Mouse (Mus musculus) erythroid progenitor cell, adult 5-6 weeks (primary cell): ENCODE results near the gene Lag3. TPM values are rescaled to one million over a fixed set of nuclear protein-coding genes. Genes with fewer than 3 reads are reported as not detected.
A peak's percentile ranks its signal among the peaks of the same experiment; 100 is the strongest.

Source experiments
- ATAC-seq: replicated peaks from 2 replicates; pipeline ENCODE4 v1.8.0; 2016; ENCODE audit warnings: moderate number of reproducible peaks, mild to moderate bottlenecking, moderate TSS enrichment, inconsistent platforms; ENCODE audit not compliant: poor library complexity, low FRiP score, severe bottlenecking
- total RNA-seq, 2 experiments: library from RNA; stranded (forward) in 1 of 2; stranded (reverse) in 1 of 2; fragments of 150-400 nt in 1 of 2; fragments of 186-747, 209-891 nt in 1 of 2; gene quantifications; 2 replicates each; pipeline versions ENCODE4 v1.2.3 to v1.2.4; 2015 to 2017; ENCODE audit warnings: low replicate concordance in 2 of 2

Lag3 gene
- total RNA-seq (2015; ENCODE audit: low replicate concordance) (1.8 TPM in 1 of 2 replicates, not detected in the other), total RNA-seq (2017; ENCODE audit: low replicate concordance) (0.90 TPM in 1 of 2 replicates, not detected in the other)

DNA sequence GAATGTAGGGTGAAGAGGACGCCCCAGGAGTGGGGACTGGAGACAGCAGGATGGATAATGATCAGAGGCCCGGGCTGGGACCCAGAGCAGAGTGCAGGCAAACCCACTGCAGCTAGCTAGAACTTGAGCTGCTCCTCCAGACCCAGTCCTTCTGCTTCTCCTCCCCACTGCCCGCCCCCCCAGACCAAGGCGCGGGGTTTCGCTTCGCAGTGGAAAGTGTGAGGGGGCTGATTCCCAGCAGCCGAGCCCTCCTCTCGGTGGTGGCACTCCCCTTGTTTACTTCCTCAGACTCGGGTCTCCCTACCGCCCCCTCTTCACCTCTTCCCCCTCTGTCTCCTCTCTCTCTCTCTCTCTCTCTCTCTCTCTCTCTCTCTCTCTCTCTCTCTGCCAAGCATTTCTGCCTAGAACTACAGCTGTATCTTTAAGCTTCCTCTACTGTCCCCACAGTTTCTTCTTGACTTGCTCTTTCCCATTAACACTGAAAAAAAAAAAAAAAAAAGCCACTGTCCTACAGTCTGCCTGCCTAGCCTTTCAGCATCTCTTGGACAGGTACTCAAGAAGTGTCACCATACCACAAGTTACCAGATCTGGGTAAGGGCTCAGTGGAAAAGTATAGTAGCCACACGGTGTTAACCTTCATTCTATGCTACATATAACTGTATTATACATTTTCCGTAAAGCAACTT, at the start of gene Lag3:
Gene Lag3, minus strand, starts transcription at position 173 of the 686 bp plus-strand sequence.
- no peak for ATAC-seq

GRCm38 (mm10) chr6:124961021-124961420, 49.5 kb upstream of the Lag3 start:
- ATAC-seq: no peak

GRCm38 (mm10) chr6:124959960-124960359, 48.5 kb upstream of the Lag3 start:
- ATAC-seq: no peak

DNA sequence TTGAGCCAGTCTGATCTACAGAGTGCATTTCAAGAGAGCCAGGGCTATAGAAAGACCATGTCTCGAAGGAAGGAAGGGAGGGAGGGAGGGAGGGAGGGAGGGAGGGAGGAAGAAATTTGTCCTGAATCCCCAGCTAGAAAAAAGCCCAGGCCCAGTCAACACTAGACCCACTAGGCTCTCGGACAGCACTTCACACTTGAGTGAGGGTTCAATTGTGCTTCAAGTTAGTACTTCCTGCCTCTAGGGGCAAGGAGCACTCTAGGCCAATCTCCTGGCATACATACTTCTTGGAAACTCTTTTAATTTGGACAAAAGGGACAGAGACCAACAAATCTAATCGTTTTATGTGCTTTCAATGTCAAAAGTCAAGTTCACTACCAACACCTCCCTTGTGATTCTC, 46.6 kb upstream of the Lag3 start:
- no peak for ATAC-seq

DNA sequence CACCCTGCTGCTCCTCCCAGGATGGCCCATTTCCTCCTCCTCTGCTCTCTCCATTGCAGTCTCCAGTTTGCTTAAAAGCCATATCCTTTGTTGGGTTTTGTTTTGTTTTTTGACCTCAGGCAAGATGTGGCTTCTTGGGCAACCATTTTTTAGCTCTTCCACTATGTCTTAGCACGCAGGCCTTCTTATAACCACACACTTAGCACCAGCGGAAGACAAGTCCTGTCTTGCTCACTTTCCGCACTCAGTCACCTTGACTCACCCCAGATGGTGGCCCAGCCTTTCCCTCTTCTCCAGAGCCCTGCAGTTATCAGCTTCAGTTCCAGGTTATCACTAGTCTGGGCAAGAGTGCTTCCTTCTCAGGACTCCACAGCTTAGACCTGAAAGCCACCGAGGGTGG, 43.7 kb upstream of the Lag3 start:
- ATAC-seq: no peak

- no peak for ATAC-seq
These were observed 42.6 kb upstream of the Lag3 start for GRCm38 (mm10) chr6:124953991-124954715.

GRCm38 (mm10) chr6:124943526-124943925, 32.0 kb upstream of the Lag3 start:
- no peak for ATAC-seq

DNA sequence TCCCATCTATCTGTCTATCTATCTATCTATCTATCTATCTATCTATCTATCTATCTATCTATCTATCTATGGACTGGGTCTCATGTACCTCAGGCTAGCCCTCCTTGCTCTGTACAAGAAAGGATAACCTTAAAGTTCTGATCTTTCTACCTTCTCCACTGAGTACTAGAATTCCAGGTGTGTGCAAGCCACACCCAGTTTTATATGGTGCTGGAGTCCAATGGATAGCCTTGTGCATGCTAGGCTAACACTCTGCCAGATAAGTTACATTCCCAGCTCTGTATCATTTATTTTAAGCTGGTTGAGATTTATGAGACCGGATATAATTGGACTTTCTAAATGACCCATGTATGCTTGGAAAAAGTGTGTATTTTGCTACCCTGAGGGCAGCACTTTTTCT, 30.2 kb upstream of the Lag3 start:
- ATAC-seq: no peak

GRCm38 (mm10) chr6:124938554-124938953, 27.0 kb upstream of the Lag3 start:
- no peak for ATAC-seq

- no peak for ATAC-seq
These were observed 26.0 kb upstream of the Lag3 start for GRCm38 (mm10) chr6:124937493-124937892.

GRCm38 (mm10) chr6:124936681-124937080, 25.2 kb upstream of the Lag3 start:
- ATAC-seq: no peak

- ATAC-seq: no peak
These were observed 23.2 kb upstream of the Lag3 start for GRCm38 (mm10) chr6:124934670-124935069.

- ATAC-seq: no peak
These were observed 21.6 kb upstream of the Lag3 start for GRCm38 (mm10) chr6:124933127-124933526.

- no peak for ATAC-seq
These were observed 20.8 kb upstream of the Lag3 start for GRCm38 (mm10) chr6:124932314-124932695.

GRCm38 (mm10) chr6:124931525-124932313, 20.2 kb upstream of the Lag3 start:
- peak; percentile 32 for ATAC-seq

- peak; percentile 85 for ATAC-seq
These were observed 19.4 kb upstream of the Lag3 start, which contains the start of gene Mlf2 for GRCm38 (mm10) chr6:124930754-124931524. Mlf2 (plus strand) TSS chr6:124931386.

DNA sequence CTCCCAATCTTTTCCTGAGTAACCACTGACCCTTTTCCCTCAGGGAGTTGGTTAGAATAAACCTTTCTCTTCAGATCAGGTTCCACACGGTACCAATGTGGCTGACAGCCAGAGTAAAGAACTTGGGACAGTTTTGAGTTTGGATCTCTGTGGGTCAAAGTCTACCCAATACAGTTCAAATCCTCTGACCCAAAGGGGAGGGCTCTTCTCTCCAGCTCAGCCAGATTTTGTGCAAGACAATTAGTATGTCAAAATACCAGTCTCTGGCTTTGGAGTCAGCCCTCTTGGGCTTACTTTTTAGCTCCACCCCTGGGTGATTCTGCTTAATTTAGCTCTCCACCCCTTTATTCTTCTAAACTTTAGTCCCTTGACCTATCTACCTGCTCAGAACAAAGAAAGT, 18.7 kb upstream of the Lag3 start:
- ATAC-seq: no peak

DNA sequence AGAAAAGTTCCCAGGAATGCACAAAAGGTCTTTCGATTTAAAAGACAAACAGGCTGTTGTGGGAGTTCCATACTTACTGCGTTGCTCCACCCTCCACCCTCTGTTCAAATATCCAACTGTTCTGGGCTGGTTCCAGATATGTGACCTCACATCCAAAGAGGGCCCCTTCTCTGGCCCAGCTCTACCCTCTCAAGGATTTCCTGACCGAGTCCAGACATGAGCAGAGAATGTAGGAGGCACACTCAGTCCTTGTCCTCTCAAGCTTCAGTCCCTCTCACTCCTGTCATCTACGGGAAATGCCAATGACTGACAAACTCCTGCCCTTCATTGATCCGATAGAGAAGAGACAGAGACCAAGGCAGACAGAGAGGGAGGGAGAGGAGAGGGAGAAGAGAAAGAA, 14.4 kb upstream of the Lag3 start:
- ATAC-seq: no peak

DNA sequence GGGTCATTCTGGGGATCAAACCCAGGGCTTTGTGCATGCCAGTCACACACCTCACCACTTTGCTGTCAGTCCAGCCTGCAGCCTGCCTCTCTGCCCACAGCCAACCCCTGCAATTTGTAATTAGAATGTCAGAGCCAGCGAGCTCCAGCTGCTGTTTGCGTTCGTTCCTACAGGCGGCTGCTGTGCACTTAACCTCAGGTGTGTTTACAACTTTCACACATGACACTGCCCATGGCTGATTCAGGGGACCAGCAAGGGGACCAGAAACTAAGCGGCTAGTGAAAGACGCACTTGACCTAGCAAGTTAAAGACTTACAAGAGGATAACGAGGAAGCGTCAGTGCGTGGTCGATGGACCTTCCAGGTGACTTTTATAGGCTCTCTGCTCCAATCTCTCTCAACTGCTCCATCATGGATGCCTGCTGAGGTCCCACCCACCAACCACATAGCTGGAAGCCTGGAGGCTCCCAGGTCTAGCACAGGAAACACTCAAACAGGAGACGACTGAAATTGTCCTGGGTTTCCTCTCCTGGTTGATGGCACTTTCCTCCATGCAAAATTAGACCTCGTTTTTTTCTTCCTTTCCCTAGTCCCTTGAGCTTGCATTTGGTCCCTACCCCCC, 13.8 kb upstream of the Lag3 start:
- ATAC-seq: no peak
